In the genomic region with DNA sequence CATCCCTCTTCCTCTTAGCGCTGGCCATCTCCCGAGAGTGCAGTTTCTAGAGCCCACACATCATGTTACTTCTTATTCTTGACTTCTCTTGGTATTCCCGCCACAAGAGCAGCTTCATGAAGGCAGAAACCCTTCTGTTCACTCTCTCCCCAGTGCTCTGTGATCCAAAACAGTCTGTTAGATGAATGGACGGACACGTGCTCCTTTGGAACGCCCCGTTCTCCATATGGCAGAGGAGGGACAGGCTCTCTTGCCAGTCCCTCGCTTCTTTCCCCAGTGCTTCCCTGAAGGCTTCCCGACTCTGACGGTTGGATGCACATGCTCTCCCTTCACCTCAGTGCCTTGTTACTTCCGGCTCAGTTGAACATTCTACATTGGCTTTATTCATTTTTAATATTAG, we compare ENCODE assay signal across 20 mouse cellular contexts. TPM values are rescaled to one million over a fixed set of nuclear protein-coding genes. Genes with fewer than 3 reads are reported as not detected.
DNase-seq lines count a peak whose midpoint lies in the region; ATAC-seq and TF ChIP-seq lines count a peak whose summit lies in the region.
"Had no signal": no experiment of that assay in that cellular context is flagged by ENCODE, and none has a peak within 500 bp of the region (broad histone marks: within the 10 kb centered on the region; RNA-seq: fewer than 3 reads in every experiment).

No protein-coding gene starts in this region.

- no peak overlapping the region for H3K4me2 ChIP-seq in forebrain, embryonic 13.5 days
- H3K4me2 ChIP-seq: embryonic facial prominence, embryonic 13.5 days; heart, embryonic 11.5 days; limb, embryonic 15.5 days; stomach, embryonic 15.5 days had no signal

- no peaks in the 10 kb centered on the region for H3K27me3 ChIP-seq in forebrain, embryonic 13.5 days
- H3K27me3 ChIP-seq in kidney, adult 2 months (replicated peaks; ENCODE audit: control insufficient read depth, insufficient read depth, low read length): peaks cover 1% of the 10 kb centered on the region; the same call in 1 of the 2 replicates
- H3K27me3 ChIP-seq: stomach, embryonic 15.5 days had no signal

- intact Hi-C loops in left cerebral cortex, postnatal 4 days (cut with DNase I): no loop called here
- intact Hi-C loops in left cerebral cortex, adult 2 months (cut with DNase I): no loop called here

- no peak overlapping the region for H3K27ac ChIP-seq in left cerebral cortex, adult 2 months
- H3K27ac ChIP-seq in forebrain, embryonic 13.5 days: no peak overlapping the region
- no peak overlapping the region for H3K27ac ChIP-seq in kidney, adult 2 months (ENCODE audit: insufficient read depth, low read depth, low read length)
- H3K27ac ChIP-seq: embryonic facial prominence, embryonic 13.5 days; limb, embryonic 15.5 days; stomach, embryonic 15.5 days had no signal

- H3K9ac ChIP-seq in forebrain, embryonic 13.5 days: no peak overlapping the region
- H3K9ac ChIP-seq: embryonic facial prominence, embryonic 13.5 days; limb, embryonic 15.5 days; liver, postnatal 0 days; stomach, embryonic 15.5 days had no signal

- H3K4me3 ChIP-seq in left cerebral cortex, adult 2 months: no peak overlapping the region
- no peak overlapping the region for H3K4me3 ChIP-seq in forebrain, embryonic 13.5 days
- no peak overlapping the region for H3K4me3 ChIP-seq in kidney, adult 2 months (ENCODE audit: insufficient read depth, low read depth, low read length)
- H3K4me3 ChIP-seq: embryonic facial prominence, embryonic 13.5 days; limb, embryonic 15.5 days; stomach, embryonic 15.5 days had no signal

- no peak for DNase-seq in frontal cortex, postnatal 14 days (ENCODE audit: low spot score in 2 of 2)
- DNase-seq in left cerebral cortex, postnatal 4 days: peak; percentile 71
- no peak for DNase-seq in left cerebral cortex, adult 2 months (ENCODE audit: extremely low spot score in 1 of 2, low spot score in 2 of 2)
- DNase-seq in retina, embryonic 14.5 days (ENCODE audit: low spot score): peak; percentile 55
- DNase-seq in urinary bladder, postnatal 4 days (ENCODE audit: low spot score in 2 of 2): no peak
- DNase-seq in kidney, adult 2 months: no peak
- DNase-seq: cerebellum, adult 9-11 months; gastrocnemius, postnatal 25 days; kidney, postnatal 10 days; liver, postnatal 0 days; lung, postnatal 4 days; midbrain, embryonic 14.5 days; spleen, adult 18-20 months had no signal

- no peak for TF ChIP-seq CTCF in left cerebral cortex, adult 2 months (IDR thresholded peaks at IDR 0.05)
- TF ChIP-seq CTCF in kidney, adult 2 months (conservative IDR thresholded peaks at IDR 0.05; ENCODE audit: insufficient read depth, insufficient read length, low read depth, low read length): no peak

- peak; percentile 65 for ATAC-seq in frontal cortex, adult (ENCODE audit: low TSS enrichment)
- peak; percentile 48; the same call in 1 of the 2 replicates for ATAC-seq in forebrain, embryonic 13.5 days
- ATAC-seq: intestine, embryonic 16.5 days; liver, postnatal 0 days had no signal

- WGBS in forebrain, embryonic 13.5 days: 60% methylated on average over 11 of the region's 11 CpGs
- WGBS in kidney, adult 2 months: 46% methylated on average over 11 of the region's 11 CpGs

- peaks cover 29% of the 10 kb centered on the region for H3K4me1 ChIP-seq in forebrain, embryonic 13.5 days
- H3K4me1 ChIP-seq in kidney, adult 2 months (ENCODE audit: control insufficient read depth, insufficient read depth, low read length): no peaks in the 10 kb centered on the region

- H3K36me3 ChIP-seq in forebrain, embryonic 13.5 days (ENCODE audit: poor library complexity, severe bottlenecking): no peaks in the 10 kb centered on the region
- no peaks in the 10 kb centered on the region for H3K36me3 ChIP-seq in kidney, adult 2 months (ENCODE audit: control insufficient read depth, insufficient read depth, low read length)
- H3K36me3 ChIP-seq: embryonic facial prominence, embryonic 13.5 days; limb, embryonic 15.5 days; stomach, embryonic 15.5 days had no signal

- no peaks in the 10 kb centered on the region for H3K9me3 ChIP-seq in forebrain, embryonic 13.5 days (replicated peaks)
- H3K9me3 ChIP-seq: embryonic facial prominence, embryonic 13.5 days; limb, embryonic 15.5 days; stomach, embryonic 15.5 days had no signal

- no peak for TF ChIP-seq POLR2A in kidney, adult 2 months (IDR thresholded peaks at IDR 0.05; ENCODE audit: low read depth, low read length)

RNA-seq across cellular contexts. Expression of gene Tox2, which starts 15.4 kb away (rescaled TPM):
- total RNA-seq in left cerebral cortex, postnatal 4 days (2021): 10 to 100 TPM; 18.3 to 23.0 TPM
- 10 to 100 TPM; 27.8 to 28.4 TPM for total RNA-seq in left cerebral cortex, adult 2 months (2021)
- polyA plus RNA-seq in forebrain, embryonic 13.5 days (2015; fragmentation: Nextera tagmentation; extraction: Ambion mirVana): 17.9 and 20.6 TPM in 2 replicates
- polyA plus RNA-seq in kidney, adult 2 months (2012; rRNA removed): 0.46 and 1.4 TPM in 2 replicates

Comparison
In these comparisons a context has a peak if more than half of its experiments do, and no peak if none do; other contexts are left out.
1. DNase-seq: peak in left cerebral cortex, postnatal 4 days (single experiment) and retina, embryonic 14.5 days (single experiment); none in frontal cortex, postnatal 14 days (0 of 2), left cerebral cortex, adult 2 months (0 of 2), urinary bladder, postnatal 4 days (0 of 2) and kidney, adult 2 months (single experiment).